Mouse (Mus musculus): ENCODE measurements around the gene Slc44a1. TPM values are rescaled to one million over a fixed set of nuclear protein-coding genes. Genes with fewer than 3 reads are reported as not detected.

The Slc44a1 gene
- 58.3 and 69.4 TPM in 2 replicates for polyA plus RNA-seq (2012; ENCODE audit: insufficient read depth, insufficient read length, missing spikeins)

DNA sequence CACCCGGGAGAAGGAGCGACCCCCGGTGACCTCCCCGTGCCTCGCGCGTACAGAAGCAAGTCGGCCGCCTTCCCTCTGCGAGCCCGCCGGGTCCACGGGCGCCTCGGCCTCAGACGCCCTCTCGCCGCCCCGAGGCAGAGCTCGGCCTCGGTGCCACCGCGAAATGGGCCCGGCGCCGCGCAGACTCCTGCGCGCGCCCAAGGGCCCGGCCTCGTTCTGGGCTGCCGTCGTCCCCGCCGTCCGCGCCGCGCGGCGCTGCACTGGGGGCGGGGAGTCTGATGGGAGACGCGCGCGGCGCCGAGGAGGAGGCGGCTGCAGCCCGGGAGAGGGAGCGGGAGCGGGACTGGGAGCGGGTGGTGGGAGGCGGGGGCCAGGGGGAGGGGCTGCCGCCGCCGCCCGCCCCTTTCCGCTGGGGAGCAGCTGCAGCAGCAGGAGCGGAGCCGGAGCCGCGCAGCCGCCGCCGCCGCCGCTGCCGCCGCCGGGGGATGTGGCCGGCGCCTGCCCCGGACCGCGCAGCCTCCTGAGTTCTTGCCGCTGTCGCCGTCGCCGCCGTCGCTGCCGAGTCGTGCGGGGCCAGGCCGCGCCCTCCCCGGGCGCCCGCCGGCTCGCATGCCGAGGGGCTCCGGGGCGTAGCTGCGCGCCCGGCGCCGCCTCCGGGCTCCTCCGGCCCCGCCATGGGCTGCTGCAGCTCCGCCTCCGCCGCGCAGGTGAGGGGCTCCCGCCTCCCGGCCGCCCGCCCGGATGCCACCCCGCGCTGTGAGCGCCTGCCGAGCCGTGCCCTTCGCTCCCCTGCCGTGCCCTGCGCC, at the start of gene Slc44a1:
Slc44a1 (plus strand) TSS at position 404 of the 806 bp plus-strand sequence.
- Histone ChIP-seq H3K4me1 (ENCODE audit: control insufficient read depth, insufficient read depth, low read length) (peaks cover 31% of the 10 kb centered on the region), H3K27ac (ENCODE audit: insufficient read depth, low read depth, low read length) (peak within 1 kb of the TSS; percentile 70), H3K4me3 (ENCODE audit: insufficient read depth, low read length) (peak within 1 kb of the TSS; percentile 63)
- TF ChIP-seq CTCF (IDR thresholded peaks at IDR 0.05; ENCODE audit: low read depth, low read length) = no peak
- TF ChIP-seq POLR2A (IDR thresholded peaks at IDR 0.05; ENCODE audit: borderline replicate concordance, low read depth, low read length) = 0 out of 2 replicates have a peak, but pooled peaks have one; percentile 22

DNA sequence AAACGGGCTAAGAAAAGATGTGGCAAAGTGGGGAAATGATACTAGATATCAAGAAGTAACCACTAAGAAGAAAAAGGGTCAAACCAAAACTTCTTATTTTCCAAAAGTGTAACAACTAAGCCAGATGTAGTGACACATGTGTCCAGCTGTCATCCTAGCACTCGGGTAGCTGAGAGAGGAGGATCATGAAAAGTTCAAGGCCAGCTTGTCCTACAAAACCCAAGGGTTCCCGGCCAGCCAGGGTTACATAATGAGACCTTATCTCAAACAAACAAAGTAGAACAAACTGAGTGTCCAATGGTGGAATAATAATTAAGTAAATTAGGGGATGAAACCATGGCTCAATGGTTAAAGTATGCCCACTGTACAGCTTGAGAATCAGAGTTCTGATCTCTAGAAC, 45.2 kb upstream of the Slc44a1 start:
- TF ChIP-seq CTCF (IDR thresholded peaks at IDR 0.05; ENCODE audit: low read depth, low read length) (no peak), POLR2A (IDR thresholded peaks at IDR 0.05; ENCODE audit: borderline replicate concordance, low read depth, low read length) (no peak)
- no peak overlapping the region for H3K27ac ChIP-seq (ENCODE audit: insufficient read depth, low read depth, low read length)
- H3K4me3 ChIP-seq (ENCODE audit: insufficient read depth, low read length) = no peak overlapping the region
- H3K4me1 ChIP-seq (ENCODE audit: control insufficient read depth, insufficient read depth, low read length) = peaks cover 17% of the 10 kb centered on the region

GRCm38 (mm10) chr4:53396623-53397192, 43.5 kb upstream of the Slc44a1 start:
- no peak overlapping the region for H3K4me3 ChIP-seq (ENCODE audit: insufficient read depth, low read length)
- no peak overlapping the region for H3K27ac ChIP-seq (ENCODE audit: insufficient read depth, low read depth, low read length)
- H3K4me1 ChIP-seq (ENCODE audit: control insufficient read depth, insufficient read depth, low read length) = peaks cover 17% of the 10 kb centered on the region
- TF ChIP-seq POLR2A (IDR thresholded peaks at IDR 0.05; ENCODE audit: borderline replicate concordance, low read depth, low read length) (no peak), CTCF (IDR thresholded peaks at IDR 0.05; ENCODE audit: low read depth, low read length) (no peak)

DNA sequence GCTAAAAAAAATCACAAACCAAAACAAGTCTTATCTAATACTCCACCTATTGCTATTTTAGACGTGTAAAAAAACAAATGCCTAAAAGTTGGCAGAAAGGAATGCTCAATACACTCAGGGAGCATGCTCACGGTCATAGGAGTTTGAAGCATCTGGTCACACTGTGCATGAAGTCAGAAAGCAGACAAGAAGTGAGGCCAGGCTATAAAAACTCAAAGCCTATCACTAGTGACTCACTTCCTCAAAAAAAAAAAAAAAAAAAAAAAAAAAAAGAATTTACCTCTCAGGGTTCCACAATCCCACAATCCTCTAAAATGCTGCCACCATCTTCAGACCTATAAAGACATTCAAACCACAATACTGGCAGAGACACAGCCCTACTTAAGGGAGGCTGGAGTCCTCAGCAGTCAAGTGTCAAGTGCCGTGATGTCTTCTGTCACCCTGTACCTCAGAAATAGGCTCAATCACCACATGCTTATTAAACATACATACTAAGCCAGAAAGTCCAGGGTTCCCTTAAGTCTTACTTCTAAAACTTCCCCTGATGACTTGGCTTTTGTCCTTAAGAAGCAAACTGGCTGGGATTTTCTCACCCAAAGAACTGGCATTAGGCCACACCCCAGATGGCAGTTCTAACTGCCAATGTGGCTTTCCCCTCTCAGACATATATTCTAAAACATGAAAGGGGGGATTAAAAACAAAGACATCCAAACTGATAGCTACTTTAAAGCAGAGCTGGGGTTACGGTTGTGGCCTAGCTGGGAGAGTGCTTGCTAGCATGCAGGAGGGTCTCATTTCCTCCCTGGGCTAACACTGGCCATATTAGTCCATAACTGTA, 42.7 kb upstream of the Slc44a1 start:
- TF ChIP-seq POLR2A (IDR thresholded peaks at IDR 0.05; ENCODE audit: borderline replicate concordance, low read depth, low read length) (no peak), CTCF (IDR thresholded peaks at IDR 0.05; ENCODE audit: low read depth, low read length) (no peak)
- Histone ChIP-seq H3K4me1 (ENCODE audit: control insufficient read depth, insufficient read depth, low read length) (peaks cover 18% of the 10 kb centered on the region), H3K27ac (ENCODE audit: insufficient read depth, low read depth, low read length) (peak overlapping the region; percentile 9; the same call in 1 of the 2 replicates), H3K4me3 (ENCODE audit: insufficient read depth, low read length) (no peak overlapping the region)

DNA sequence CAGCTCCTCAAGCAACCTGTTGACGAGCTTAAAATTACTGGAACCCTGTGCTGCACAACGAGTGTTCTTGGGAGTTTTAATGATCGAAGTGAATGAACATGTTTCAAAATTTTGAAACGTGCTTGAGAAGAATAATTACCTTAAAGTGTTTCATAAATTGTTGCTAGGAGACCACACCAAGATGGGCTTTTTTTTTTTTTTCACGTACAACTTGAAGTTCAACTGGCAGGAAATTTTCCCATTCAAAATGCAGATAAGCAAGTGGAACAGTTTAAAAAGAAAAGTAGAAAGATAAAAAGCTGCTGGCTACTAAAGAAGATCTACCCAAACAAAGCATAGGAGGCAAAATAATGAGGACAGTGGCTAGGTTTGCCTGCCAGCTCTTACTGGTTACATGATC, 41.7 kb upstream of the Slc44a1 start:
- TF ChIP-seq POLR2A (IDR thresholded peaks at IDR 0.05; ENCODE audit: borderline replicate concordance, low read depth, low read length) = no peak
- TF ChIP-seq CTCF (IDR thresholded peaks at IDR 0.05; ENCODE audit: low read depth, low read length) = no peak
- Histone ChIP-seq H3K27ac (ENCODE audit: insufficient read depth, low read depth, low read length) (no peak overlapping the region), H3K4me1 (ENCODE audit: control insufficient read depth, insufficient read depth, low read length) (peaks cover 18% of the 10 kb centered on the region)

DNA sequence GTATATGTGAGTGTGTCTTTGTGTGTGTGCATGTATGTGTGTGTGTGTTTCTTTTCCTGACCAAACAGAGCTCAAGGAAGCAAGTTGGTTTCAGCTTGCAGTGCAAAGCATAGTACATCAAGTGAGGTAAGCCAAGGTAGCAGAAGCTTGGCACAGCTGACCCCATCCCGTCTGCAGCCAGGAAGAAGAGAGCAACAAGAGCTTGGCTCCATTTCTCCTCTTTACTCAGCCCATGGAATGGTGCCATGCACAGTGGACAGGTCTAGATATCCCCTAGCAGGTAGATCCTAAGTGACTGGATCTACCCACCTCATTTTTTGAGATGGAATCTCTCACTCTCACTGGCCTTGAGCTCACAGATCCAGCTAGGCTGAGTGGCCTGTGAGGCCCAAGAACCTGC, 40.8 kb upstream of the Slc44a1 start:
- Histone ChIP-seq H3K4me1 (ENCODE audit: control insufficient read depth, insufficient read depth, low read length) (peaks cover 18% of the 10 kb centered on the region), H3K27ac (ENCODE audit: insufficient read depth, low read depth, low read length) (no peak overlapping the region), H3K4me3 (ENCODE audit: insufficient read depth, low read length) (no peak overlapping the region)
- no peak for TF ChIP-seq CTCF (IDR thresholded peaks at IDR 0.05; ENCODE audit: low read depth, low read length)
- TF ChIP-seq POLR2A (IDR thresholded peaks at IDR 0.05; ENCODE audit: borderline replicate concordance, low read depth, low read length) = no peak

More for the DNA sequence above, 41.7 kb upstream of the Slc44a1 start:
- no peak overlapping the region for H3K4me3 ChIP-seq (ENCODE audit: insufficient read depth, low read length)

GRCm38 (mm10) chr4:53403386-53403785, 36.8 kb upstream of the Slc44a1 start:
- Histone ChIP-seq H3K4me1 (ENCODE audit: control insufficient read depth, insufficient read depth, low read length) (peaks cover 2% of the 10 kb centered on the region; the same call in 1 of the 2 replicates), H3K27ac (ENCODE audit: insufficient read depth, low read depth, low read length) (no peak overlapping the region), H3K4me3 (ENCODE audit: insufficient read depth, low read length) (no peak overlapping the region)
- TF ChIP-seq CTCF (IDR thresholded peaks at IDR 0.05; ENCODE audit: low read depth, low read length) (no peak), POLR2A (IDR thresholded peaks at IDR 0.05; ENCODE audit: borderline replicate concordance, low read depth, low read length) (no peak)

- no peak overlapping the region for H3K27ac ChIP-seq (ENCODE audit: insufficient read depth, low read depth, low read length)
- H3K4me3 ChIP-seq (ENCODE audit: insufficient read depth, low read length) = no peak overlapping the region
- H3K4me1 ChIP-seq (ENCODE audit: control insufficient read depth, insufficient read depth, low read length) = peaks cover 5% of the 10 kb centered on the region
- TF ChIP-seq CTCF (IDR thresholded peaks at IDR 0.05; ENCODE audit: low read depth, low read length) (no peak), POLR2A (IDR thresholded peaks at IDR 0.05; ENCODE audit: borderline replicate concordance, low read depth, low read length) (no peak)
Observed at GRCm38 (mm10) chr4:53404431-53404925, 35.7 kb upstream of the Slc44a1 start.

GRCm38 (mm10) chr4:53406866-53407265, 33.3 kb upstream of the Slc44a1 start:
- peaks cover 19% of the 10 kb centered on the region for H3K4me1 ChIP-seq (ENCODE audit: control insufficient read depth, insufficient read depth, low read length)
- TF ChIP-seq POLR2A (IDR thresholded peaks at IDR 0.05; ENCODE audit: borderline replicate concordance, low read depth, low read length) (no peak), CTCF (IDR thresholded peaks at IDR 0.05; ENCODE audit: low read depth, low read length) (no peak)

More at GRCm38 (mm10) chr4:53406866-53407265, 33.3 kb upstream of the Slc44a1 start:
- no peak overlapping the region for H3K4me3 ChIP-seq (ENCODE audit: insufficient read depth, low read length)
- no peak overlapping the region for H3K27ac ChIP-seq (ENCODE audit: insufficient read depth, low read depth, low read length)
